Mouse (Mus musculus) left cerebral cortex, adult 18-20 months (tissue): ENCODE results near the gene Trp53. TPM values are rescaled to one million over a fixed set of nuclear protein-coding genes. Genes with fewer than 3 reads are reported as not detected.
A peak's percentile ranks its signal among the peaks of the same experiment; 100 is the strongest.
"Not testable (repeated sequence)": the region's sequence is repeated elsewhere in the genome, so short reads cannot be mapped to it uniquely, and the experiment has no call there.

ENCODE experiments used
- DNase-seq, 2 experiments: peaks; one replicate each; pipeline ENCODE4 v3.0.0; 2021 to 2022; ENCODE audit warnings: low spot score in 2 of 2, mixed read lengths in 1 of 2
- long read RNA-seq, 2 experiments: library from polyadenylated mRNA; stranded (forward); transcript quantifications; one replicate each; pipeline ENCODE4 v2.0.0; 2021
- total RNA-seq, 2 experiments: library from RNA; stranded (reverse); gene quantifications; 2 replicates each; pipeline ENCODE4 v1.2.3; 2021

The Trp53 gene
- 10 to 100 TPM; 22.9 to 25.9 TPM for total RNA-seq
- long read RNA-seq, experiment 1, transcript Trp53-203 (11 exons, 1,771 nt): major isoform, 31 of 52 reads
- long read RNA-seq, experiment 1, partial matches to known transcripts: 6 of 52 reads
- long read RNA-seq, experiment 1, other reads (novel, unspliced or antisense): 11 of 52 reads
- long read RNA-seq, experiment 2, transcript Trp53-203 (11 exons, 1,771 nt): major isoform, 29 of 43 reads
- long read RNA-seq, experiment 2, transcript Trp53-206 (11 exons, 1,867 nt): minor isoform, 6 of 43 reads
- long read RNA-seq, experiment 2, partial matches to known transcripts: 3 of 43 reads
- long read RNA-seq, experiment 2, other reads (novel, unspliced or antisense): 5 of 43 reads

DNA sequence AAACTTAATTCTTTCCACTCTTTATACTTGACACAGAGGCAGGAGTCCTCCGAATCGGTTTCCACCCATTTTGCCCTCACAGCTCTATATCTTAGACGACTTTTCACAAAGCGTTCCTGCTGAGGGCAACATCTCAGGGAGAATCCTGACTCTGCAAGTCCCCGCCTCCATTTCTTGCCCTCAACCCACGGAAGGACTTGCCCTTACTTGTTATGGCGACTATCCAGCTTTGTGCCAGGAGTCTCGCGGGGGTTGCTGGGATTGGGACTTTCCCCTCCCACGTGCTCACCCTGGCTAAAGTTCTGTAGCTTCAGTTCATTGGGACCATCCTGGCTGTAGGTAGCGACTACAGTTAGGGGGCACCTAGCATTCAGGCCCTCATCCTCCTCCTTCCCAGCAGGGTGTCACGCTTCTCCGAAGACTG is at the start of gene Trp53, which contains the start of gene Wrap53:
TSS of gene Trp53 (plus strand) at position 269 of the 424 bp plus-strand sequence.
TSS of gene Wrap53 (minus strand) at position 165 of the 424 bp plus-strand sequence.
- peak; percentile 83 to 87 for DNase-seq

DNA sequence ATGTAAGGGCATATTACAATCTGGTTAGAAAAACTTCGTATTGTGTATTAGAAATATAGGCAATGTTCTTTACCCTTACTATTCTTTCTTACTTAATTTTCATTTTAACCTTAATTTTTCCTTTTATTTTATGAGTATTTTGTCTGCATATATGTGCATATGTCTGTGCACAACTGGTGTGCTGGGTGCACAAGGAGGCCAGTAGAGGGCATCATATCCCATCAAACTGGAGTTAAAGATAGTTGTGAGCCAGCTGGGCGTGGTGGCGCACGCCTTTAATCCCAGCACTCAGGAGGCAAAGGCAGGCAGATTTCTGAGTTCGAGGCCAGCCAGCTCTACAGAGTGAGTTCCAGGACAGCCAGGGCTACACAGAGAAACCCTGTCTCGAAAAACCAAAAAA is 49.4 kb upstream of the Trp53 start:
- DNase-seq: not testable (repeated sequence)

DNA sequence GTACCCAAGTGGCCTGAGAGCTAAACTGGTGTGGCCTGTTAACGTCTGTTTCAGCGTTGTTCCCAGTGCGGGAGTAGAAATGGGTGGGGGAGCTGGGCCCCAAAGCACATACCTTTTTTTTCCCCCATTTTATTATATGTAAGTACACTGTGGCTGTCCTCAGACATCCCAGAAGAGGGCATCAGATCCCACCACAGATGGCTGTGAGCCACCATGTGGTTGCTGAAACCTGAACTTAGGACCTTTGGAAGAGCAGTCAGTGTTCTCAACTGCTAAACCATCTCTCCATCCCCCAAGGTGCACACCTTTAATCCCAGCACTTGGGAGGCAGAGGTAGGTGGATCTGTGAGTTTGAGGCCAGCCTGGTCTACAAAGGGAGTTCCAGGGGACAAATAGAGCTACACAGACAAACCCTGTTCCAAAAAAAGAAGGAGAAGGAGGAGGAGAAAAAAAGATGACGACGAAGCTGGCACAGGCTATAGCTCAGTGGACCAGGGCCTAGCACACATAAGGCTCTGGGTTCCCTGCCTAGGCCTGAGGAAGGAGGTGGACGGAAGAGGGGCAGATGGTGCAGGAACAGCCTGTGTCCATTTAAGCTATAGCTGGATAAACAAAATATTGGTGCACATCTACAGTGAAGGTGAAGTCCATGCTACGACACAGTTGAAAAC is 47.5 kb upstream of the Trp53 start:
- no peak for DNase-seq

DNA sequence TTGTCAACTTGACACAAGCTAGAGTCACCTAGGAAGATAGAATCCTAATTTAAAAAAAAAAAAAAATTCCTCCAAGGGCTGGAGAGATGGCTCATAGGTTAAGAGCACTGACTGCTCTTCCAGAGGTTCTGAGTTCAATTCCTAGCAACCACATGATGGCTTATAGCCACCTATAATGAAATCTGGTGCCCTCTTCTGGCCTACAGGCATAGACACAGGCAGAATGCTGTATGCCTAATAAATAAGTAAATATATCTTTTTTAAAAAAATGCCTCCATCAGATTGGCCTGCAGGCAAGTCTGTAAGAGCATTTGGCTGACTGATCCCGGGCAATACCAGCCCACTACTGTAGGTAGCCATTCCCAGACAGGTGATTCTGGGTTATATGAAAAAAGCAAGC is 45.2 kb upstream of the Trp53 start:
- no peak for DNase-seq

DNA sequence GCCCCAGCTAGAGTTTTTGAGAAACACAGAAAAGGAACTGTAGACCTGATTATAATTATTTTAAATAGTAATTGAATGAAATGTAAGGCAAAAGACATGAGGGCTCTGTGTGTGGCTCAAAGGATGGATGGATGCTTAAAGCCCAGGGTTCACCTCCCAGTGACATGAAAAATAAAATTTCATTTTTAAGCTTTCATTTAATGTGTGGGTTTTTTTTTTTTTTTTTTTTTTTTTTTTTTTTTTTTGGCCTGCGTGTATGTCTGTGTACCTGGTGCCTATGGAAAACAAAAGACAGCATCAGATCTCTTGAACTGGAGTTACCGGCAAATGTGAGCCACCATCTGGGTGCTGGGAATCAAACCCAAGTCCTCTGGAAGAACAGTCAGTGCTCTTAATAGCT is 39.5 kb upstream of the Trp53 start:
- no peak for DNase-seq

DNA sequence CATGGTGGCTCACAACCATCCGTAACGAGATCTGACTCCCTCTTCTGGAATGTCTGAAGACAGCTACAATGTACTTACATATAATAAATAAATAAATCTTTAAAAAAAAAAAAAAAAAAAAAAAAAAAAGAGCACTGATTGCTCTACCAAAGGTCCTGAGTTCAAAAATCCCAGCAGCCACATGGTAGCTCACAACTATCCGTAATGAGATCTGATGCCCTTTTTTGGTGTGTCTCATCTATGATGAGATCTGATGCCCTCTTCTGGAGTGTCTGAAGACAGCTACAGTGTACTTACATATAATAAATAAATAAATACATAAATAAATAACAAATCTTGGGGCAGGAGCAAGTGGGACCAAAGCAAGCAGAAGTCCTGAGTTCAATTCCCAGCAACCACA is 38.4 kb upstream of the Trp53 start:
- DNase-seq: not testable (repeated sequence)

DNA sequence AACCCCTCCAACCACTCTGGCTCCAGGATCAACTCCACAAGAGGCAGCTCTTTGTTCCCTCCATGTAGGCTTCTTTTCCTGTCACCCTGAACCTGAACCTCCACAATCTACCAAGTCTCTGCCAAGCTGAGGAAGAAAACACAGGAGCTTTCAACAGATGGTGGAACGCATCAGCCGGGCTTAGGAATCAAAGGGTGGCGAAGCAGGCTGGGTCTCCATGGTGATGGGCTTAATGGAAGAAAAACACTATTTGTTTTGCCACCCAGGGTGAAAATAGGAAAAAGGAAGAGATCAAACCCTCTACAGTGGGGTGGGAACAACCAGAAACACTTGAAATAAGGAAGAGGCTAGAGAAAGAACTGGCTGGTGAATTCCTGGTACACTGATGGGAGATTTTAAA is 36.6 kb upstream of the Trp53 start:
- no peak for DNase-seq

DNA sequence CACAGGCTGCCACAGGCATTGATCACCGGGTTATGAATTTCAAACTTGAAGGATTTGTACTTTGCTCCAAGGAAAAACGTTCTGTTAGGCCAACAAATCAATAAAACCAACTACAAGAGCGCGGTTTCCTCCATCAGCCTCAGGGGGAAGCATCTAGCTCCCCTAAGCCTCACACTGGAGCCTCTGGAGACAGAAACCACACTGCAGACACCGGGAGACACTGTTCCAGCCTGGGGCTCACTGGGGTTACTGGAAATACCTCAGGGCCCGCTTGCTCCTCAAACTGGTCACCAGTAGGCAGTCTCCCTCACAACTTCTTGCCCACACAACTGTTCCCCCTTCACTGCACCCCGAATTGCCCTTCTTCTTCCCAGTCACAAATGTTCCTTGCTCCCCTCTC is 34.2 kb upstream of the Trp53 start:
- no peak for DNase-seq

DNA sequence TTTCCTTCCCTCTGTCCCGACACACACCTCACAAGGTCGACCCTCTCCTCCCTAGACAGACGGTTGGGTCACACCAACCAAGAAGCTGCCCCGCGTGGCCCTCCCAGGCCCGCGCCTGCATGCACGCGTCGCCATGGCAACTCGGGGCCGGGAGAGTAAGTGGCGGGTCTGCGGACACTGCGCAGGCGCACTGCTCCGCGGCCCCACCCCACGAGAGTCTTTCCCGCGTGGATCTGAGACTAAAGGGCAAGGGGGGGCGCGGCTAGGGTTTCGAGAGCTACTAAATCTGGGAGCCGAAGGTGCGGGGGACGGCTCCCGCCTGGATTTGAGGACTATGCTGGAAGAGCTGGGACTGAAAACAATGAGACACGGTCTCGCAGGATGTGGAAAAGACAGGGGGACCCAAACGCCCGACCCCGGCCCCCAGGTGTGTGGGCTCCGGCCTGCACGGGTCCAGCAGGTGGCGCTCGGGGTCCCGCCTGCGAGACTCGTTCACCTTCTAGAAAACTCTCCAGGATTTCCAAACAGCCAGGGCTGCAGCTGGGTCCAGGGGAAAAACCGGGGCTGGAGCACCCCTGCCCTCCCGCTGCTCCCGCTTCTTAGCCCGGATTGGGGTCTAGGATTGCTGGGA is 33.6 kb upstream of the Trp53 start:
- DNase-seq: peak; percentile 68 to 78

DNA sequence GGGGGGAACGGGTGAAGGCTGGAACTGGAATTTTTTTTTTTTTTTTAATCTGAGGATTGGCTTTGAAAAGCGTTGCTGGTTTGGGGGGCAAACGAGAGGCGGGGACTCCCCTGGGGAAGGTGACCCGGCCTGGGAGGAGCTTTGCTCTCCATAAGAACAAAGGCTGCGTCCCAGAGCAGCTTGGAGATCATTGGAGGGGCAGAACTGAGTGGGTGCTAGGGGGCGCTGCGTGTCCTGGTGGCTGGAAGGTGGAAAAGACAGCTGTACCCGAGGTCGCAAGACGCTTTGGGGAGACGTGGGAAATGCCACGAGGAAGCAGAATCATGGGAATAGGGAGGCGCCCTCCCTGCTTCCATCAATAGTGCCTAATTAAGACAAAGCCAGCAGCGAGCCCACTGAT is 33.1 kb upstream of the Trp53 start:
- DNase-seq: peak; percentile 39 to 44

DNA sequence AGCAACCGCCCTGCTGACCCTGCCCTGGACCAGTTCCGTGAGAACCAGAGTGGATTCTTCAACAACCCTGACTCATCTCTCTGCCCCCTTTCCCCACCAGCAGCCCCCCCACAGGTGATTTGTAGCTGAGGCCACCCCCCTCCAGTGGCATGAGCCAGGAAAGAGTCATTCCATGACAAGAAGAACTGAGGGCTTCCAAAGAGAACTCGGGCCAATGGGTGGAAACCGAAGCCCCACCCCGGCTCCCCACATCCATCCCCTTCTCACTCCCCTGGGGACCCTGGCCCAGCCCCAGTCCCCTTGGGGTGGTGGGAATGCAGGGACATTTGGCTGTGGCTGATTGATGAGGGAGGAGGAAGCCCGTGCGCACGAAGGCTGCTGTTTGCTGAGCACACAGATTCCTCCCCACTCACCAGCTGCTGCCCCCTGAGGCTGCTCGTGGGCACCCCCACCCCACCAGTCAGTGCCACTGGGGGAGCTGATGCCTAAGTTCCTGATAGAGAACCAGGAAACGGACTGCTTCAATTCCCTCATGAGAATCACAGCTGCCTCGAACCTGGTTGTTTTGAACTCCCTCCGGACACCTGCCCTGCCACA is 31.0 kb upstream of the Trp53 start, which contains the start of gene Dnah2:
TSS of gene Dnah2 (minus strand) at position 51 of the 597 bp plus-strand sequence.
- no peak for DNase-seq

DNA sequence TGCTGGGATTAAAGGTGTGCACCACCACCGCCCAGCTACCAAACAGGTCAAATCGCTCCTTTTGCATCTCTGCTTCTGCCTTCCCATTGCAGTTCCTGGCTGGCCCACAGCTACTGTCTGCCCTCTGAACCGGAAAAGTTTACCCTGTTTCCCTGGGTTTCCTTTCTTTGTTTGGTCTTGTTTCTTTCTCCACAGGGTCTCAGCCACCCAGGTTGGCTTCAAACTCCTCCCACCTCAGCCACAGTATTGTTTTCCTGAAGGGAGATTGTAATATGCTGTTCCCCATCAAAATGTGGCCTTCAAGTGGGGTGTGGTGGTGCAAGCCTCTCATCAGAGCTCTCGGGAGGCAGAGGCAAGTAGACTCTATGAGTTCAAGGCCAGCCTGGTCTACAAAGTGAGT is 28.8 kb upstream of the Trp53 start:
- DNase-seq: no peak

DNA sequence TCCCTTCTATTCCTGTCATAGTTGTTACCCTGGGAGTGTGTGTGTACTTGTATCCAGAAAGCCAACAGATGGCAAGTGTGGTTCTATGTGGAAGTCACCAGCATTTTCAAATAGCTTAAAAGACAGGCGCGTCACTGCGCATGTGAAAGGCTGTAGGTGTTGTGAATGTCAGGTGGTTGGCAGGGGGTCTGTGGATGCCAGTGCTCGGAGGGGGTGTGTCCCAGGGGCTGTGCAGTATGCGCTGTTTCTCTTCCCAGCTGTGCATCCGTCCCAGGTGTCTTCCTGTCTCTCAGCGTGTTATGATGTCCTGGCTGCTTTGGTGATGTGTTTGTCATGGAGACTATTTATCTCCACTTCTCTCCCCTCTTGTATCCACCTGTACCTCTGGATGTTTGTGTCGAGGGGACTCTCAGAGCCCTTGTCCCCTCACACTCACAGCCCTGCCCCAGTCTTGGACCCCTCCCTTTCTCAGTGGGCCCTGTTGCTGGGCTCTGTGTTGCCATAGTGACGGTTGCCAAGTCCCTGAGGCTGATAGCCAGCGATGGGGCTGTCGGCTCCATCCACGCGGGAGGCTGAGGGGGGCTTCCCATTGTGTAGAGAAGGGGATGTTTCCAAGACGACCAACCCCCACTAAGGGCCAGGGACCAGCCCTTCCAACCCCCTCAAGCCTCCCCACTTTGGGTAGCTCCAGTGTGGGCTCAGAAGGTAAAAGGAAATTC is 27.4 kb upstream of the Trp53 start:
- DNase-seq: peak in 1 of 2 experiments; percentile 50

DNA sequence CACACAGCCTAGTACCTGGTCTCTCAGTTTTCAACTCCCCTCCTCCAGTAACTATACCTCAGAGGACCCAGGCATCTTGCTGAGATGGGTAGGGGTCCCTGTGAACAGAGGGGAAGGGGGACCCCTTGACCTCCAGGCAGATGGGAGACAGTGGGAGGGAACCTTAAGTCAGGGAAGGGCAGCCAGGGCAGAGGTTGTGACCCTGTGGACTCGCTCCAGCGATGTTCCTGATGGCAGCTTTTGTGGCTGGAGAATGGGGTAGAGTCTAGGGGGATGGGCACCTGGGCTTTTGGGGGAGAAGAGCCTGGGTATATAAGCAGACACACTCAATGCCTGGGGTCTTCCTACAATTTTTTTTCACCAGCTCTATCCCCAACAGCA is 26.8 kb upstream of the Trp53 start:
- no peak for DNase-seq

DNA sequence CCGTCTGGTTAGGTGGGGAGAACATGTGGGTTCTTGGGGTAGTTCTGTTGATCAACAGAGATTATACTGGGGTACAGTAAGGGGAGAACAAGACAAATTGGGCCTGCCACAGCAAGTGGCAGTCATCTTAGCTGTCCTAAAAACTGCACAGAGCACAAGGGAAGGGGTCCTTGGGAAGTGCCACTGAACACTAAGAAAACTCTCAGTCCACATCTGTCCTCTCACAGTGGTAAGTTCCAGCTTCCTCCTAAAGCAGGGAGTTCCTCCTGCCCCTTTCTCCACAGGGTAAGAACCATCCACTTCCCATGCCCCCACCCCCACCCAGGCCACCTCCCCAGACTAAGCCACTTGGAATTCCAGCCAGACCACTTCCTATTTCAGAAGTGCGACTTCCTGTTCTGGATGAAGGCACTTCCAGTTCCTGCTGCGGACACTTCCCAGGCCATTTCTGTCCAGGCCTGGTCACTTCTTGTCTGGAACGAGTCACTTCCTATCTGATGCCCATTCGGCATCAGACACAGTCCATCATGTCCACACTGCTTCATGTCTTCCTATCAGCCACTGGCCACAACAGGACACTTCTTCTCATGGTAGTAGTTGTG is 25.5 kb upstream of the Trp53 start:
- DNase-seq: no peak

DNA sequence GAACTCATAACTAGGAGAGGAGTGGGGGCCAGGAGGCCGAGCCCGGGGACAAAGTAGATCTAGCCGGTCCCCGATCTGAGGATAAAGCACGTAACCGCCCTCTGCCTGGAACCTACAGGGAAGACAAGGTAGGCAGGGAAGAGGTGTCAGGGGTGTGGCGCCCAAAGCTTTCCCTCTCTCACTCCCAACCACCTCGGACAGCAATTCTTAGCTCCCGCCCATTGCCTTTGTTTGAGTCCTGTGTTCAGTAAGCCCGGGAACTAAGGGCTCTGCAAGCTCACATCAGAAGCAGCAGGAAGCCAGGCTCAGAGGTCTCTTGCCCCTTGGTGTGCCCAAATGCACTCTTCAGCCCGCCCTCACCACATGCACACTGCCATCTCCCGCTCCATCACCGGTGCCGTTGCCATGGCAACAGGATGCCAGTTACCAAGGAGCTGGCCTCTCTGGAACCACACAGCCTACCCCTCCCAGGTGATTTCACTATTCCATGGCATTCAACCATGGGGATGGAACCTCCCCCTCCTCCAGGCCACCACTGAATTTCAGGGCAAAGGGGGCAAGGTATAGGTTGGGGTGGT is 22.7 kb upstream of the Trp53 start:
- DNase-seq: peak; percentile 52 to 55

DNA sequence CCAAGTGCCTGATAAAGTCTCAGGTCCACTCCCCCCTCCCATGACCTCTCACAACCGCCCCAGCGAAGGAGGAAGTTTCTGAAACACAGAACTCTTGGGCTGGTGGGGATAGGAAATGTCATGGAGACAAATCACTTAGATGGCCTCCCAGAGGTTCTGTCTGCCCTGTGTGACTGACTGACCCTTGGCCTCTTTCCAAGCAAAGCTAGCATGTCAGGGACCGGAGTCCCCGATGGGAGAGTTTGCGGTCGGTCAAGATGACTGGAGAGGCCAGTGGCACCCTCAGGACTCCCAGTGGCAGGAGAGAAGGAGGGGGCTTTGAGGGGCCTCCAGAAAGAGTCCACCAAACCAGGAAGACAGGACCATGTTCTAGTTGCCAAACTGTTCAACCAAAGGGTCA is 21.4 kb upstream of the Trp53 start:
- DNase-seq: no peak

DNA sequence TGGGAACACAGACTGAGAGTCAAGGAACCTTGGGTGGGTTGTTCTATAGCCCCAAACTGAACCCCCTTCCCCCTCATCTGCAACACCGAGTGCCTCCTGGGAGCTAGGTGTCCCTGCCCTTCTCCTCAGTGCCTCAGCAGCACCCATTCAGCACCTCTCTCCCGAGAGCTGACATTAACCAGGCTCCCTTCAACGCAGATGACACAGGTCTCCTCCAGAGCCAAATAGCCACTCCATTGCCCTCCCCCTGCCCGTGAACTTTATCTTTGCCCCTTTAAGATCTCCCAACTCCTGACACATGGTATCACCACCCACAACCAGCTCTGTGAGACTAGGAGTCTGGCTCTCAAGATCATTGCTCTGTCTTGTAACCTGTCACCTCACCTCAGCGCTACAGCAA is 21.0 kb upstream of the Trp53 start:
- DNase-seq: no peak

DNA sequence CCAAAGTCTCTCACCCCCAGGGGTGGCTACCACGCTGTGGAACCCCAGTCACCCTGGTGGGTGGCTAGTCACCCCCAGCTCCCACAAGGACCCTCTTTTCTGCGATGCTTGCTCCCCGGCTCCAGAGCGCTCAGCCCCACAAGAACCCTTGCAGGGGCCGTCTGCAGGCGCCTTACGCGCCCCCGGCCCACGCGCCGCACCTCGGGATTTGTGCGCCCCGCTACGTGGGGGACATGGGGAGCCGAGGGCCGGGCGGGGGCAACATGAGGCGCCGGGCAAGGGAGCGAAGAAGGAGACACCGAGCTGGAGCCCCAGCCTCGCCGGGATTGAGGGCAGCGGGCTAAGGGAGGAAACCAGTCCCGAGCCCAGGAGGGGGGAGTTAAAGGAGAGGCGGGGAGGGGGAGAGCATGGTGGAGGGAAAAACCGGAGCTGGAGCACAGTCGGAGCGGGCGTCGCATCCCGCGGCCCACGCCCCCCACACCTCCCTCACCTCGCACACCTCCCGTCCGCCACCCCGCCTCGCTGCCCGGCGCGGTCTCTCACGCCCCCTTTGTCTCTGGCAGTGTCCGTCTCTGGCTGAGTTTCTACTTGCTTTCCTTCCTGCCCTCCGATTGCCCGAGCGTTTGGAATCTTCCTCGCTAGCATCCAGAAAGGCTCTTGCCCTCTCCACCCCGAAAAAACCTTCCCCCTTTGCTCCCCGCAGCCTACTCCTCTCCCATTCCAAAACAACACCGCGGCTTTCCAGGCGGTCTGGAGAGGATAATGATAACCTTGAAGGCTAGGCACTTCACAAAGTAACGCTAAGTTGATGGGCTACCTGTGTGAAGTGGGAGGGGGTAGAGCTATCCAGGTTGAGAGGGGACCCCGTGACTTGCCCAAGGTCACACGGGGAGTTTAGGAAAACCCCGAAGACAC is 20.1 kb upstream of the Trp53 start, which contains the start of gene Efnb3:
TSS of gene Efnb3 (minus strand) at position 355 of the 915 bp plus-strand sequence.
- peak; percentile 37 for DNase-seq
